Mouse (Mus musculus) gastrocnemius, postnatal 14 days (tissue): ENCODE measurements around the gene Gm44503. TPM values are rescaled to one million over a fixed set of nuclear protein-coding genes. Genes with fewer than 3 reads are reported as not detected.

ENCODE experiments used
- DNase-seq: peaks from one replicate; pipeline ENCODE4 v3.0.0; 2021; ENCODE audit warnings: mixed read lengths
- intact Hi-C: fragments of 180-260 bp; cut with DNase I; formaldehyde crosslinking; loops from one replicate; pipeline ENCODE4 v1.15.1; 2025; ENCODE audit warnings: low total_unique reads
- total RNA-seq, 2 experiments: library from RNA; stranded (reverse); gene quantifications; 2 replicates each; pipeline ENCODE4 v1.2.3; 2021

Gene Gm44503
- total RNA-seq, 2 experiments from 2014 or later: not detected

DNA sequence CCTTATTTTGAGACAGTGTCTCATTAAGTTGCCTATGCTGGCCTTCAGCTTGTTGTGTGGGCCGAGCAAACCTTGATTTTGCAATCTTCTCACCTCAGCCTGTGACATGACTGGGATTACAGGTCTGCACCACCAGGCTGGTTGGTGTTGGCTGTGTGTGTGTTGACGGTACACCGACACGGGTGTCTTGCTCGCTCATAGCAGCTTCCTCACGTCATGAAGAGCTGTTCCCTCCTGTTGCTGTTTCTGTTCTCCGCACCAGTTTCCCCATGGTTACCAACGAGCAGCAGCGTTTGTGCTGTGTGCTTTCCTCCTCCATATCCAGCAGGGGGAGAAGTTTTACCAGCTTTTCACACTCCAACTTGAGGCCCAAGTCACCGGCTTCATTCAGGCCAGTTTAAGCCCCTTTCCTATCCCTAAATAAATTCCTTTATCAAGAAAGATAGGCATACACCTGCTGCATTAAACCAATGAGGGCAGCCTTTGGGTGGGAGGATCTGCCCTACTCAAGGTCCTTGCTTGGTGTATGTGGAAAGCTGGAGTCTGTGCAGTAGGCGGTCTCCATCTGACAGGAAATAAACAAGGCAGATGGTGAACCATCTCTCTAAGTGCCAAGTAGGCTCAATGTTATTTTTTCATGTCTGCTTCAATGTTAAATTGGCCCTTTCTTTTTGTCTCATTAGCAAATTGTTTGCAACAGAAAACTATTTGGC lies 9.9 kb downstream of the Gm44503 start:
- intact Hi-C loops: loop anchor here (10.0 kb wide), 1 partner anchor 126 kb away; no protein-coding TSS in a partner anchor
- DNase-seq: no peak

GRCm38 (mm10) chr9:72969874-72970273 lies 11.2 kb downstream of the Gm44503 start:
- intact Hi-C loops: loop anchor here (10.0 kb wide), 1 partner anchor 125 kb away; no protein-coding TSS in a partner anchor
- no peak for DNase-seq

DNA sequence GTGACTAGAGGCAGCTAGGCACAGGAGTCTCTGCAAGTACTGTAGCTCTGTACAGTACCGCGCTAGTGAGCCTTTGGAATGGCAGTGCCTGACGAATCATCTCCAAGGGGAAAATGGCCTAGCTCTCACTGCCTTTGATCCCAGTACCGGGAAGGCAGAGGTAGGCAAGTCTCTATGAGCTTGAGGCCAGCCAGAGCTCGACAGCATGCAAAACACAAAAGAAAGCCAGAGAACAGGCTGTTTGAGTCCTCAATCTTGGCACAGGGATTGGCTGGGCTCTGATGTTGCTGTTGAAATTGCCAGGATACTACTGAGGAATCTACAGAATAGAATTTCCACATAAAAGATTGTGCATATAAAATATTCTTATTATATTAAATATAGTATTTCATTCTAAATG lies 13.8 kb downstream of the Gm44503 start:
- intact Hi-C loops: no loop called here
- no peak for DNase-seq

- no peak for DNase-seq
- intact Hi-C loops: no loop called here
These were observed 14.3 kb downstream of the Gm44503 start for GRCm38 (mm10) chr9:72972984-72973383.

GRCm38 (mm10) chr9:72974734-72975133 lies 16.1 kb downstream of the Gm44503 start:
- intact Hi-C loops: no loop called here
- no peak for DNase-seq

- DNase-seq: no peak
- intact Hi-C loops: no loop called here
These were observed 16.6 kb downstream of the Gm44503 start for GRCm38 (mm10) chr9:72975242-72975641.

- no peak for DNase-seq
- intact Hi-C loops: no loop called here
These were observed 24.4 kb downstream of the Gm44503 start for GRCm38 (mm10) chr9:72983066-72983465.

DNA sequence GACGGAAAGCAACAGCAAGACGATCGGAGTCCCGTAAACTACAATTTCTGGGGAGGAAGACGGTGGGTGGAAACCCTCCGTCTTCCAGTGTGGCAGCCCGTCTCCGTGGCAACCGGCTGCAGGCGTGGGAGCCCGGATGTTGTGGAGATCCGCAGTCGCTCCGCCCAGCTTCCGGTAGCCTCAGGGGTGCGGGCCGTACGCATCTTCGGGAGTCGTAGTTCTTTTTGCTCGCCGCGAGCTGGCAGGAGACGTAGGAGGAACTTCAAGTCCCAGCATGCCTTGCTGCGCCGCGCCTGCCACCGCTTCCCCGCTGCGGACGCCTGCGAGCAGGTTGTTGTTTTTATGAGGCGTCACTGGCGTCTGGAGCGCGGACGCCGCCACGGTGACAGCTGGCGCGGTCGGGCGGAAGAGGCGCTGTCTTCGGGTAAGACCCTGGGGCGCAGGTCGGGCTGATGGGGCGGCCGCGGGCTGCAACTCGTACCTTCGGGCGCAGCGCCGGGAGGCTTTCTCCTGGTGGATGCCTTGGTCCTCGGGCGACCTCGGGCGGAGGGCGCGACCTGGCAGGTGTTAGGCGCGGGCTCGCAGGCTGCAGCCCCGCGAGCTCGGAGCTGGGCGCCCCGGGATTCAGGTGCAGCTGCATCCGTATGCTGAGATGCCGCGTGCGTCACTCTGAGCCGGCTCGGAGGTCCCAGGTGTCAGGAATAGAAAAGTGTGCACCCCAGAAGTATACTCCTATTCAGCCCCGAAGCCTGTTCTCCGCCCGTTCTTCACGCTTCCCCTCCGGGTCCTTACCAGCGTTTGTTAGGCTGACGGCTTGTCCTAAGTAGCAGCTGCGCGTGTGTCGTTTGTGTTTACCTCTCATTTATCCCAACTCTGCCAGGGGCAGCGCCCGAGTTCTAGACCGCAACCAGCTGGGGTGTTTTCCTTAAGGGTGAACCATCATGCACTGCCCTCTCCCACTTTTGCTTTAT lies 26.9 kb downstream of the Gm44503 start, which contains the start of the genes Ccpg1os and Ccpg1:
TSS of gene Ccpg1os (minus strand) at position 133 of the 971 bp plus-strand sequence.
TSS of gene Ccpg1 (plus strand) at position 180 of the 971 bp plus-strand sequence.
- intact Hi-C loops: no loop called here
- peak; percentile 97 for DNase-seq

GRCm38 (mm10) chr9:72987703-72988102 lies 29.1 kb downstream of the Gm44503 start:
- no peak for DNase-seq
- intact Hi-C loops: no loop called here

DNA sequence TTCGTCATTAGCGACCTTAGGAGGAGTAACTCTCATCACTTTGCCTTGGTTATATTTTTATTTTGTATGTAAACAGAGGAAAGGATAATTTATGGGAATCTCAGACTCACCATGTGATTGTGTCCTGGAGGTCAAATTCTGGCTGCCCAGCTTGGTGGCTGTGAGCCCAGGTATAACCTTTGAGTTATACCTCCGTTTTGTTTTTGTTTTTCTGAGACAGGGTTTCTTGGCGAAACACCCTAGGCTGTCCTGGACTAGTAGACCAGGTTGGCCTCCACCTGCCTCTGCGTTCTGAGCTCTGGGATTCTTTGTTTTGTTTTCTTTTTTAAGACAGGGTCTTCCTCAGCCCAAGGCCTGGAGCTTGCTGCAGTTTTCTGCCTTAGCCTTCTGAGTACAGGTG lies 30.1 kb downstream of the Gm44503 start:
- intact Hi-C loops: no loop called here
- DNase-seq: no peak

- DNase-seq: no peak
- intact Hi-C loops: no loop called here
These were observed 32.8 kb downstream of the Gm44503 start for GRCm38 (mm10) chr9:72991420-72991819.

DNA sequence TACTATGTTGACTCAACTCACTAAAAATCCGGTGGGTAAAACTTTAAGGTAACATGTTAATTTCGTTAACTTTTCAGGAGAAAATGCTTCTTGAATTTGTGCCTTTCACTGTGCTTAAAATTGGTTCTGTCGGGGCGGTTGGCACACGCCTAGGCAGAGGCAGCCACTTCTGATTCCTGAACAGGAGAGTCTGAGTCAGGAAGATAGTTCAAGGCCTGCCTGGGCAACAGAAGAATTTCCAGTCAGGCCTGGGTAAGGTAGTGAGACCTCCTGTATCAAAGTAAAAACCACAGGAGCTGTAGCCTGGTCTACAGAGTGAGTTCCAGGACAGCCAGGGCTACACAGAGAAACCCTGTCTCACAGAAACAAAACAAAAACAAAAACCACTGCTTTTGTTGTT lies 33.9 kb downstream of the Gm44503 start:
- intact Hi-C loops: no loop called here
- no peak for DNase-seq

DNA sequence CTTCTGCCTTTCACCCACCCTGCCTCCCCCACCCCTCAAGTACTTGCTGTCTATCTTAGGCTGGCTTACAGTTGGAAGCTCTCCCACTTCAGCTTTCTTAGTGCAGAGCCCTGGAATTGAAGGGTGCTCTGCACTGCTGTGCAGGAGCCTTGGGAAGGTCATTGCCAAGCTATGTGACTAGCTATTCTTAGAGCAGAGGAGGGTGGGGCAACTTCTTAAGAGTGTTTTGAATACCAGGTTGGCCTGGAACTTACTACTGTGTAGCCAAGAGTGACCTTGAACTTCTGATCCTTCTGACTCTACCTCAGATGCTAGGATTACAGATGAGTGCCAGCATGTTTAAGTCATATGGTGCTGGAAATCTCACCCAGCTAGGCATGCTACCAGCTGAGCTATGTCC lies 37.5 kb downstream of the Gm44503 start:
- intact Hi-C loops: no loop called here

GRCm38 (mm10) chr9:72996806-72997205 lies 38.2 kb downstream of the Gm44503 start:
- DNase-seq: no peak
- intact Hi-C loops: no loop called here

More for the DNA sequence above, 37.5 kb downstream of the Gm44503 start:
- DNase-seq: no peak

DNA sequence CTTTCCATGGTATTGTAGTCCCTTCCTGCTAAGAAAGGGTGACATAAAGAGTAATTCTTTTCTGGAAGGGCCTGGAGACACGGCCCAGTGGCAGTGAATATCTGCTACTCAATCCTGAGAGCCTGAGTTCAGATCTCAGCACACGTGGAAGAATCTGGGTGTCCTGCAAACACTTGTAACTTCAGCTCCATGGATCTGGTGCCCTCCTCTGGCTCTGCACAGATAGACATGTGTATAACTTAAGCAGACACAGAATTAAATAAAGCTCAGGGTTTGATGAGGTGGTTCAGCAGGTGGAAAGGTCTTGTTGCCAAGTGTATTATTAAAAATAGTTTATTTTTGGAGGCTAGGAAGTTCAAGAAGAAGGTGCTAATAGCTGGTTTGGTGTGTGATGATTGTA lies 41.8 kb downstream of the Gm44503 start:
- intact Hi-C loops: no loop called here
- no peak for DNase-seq

DNA sequence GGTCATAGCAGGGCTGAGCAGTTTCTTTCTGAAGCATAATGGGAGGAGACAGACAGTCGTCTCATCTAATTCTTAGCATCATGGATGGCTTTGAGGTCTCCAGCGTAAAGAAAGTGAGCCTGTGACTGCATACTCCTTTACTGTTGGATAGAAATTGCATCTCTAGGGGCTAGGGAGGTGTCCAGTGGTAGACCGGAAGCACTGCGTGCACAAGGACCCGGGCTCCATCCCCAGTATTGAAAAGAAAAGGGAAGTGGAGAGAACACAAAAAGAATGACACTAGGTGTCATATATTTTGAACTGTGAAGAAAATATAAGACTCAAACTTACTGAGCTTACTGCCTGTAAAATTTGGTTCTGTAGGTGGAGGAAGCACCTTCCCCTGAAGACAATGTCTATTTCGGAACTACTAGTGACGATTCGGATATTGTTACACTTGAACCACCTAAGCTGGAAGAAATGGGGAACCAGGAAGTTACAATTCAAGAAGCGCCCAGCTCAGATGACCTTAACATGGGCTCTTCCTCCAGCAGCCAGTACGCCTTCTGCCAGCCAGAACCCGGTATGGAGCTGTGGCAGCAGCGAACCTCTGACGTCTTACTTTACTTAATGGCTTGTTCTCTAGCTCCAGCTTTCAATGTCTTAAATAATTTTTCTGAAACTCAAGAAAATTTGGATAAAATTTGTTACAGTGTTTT lies 42.8 kb downstream of the Gm44503 start:
- no peak for DNase-seq
- intact Hi-C loops: no loop called here

GRCm38 (mm10) chr9:73002177-73002576 lies 43.5 kb downstream of the Gm44503 start:
- DNase-seq: no peak
- intact Hi-C loops: no loop called here

DNA sequence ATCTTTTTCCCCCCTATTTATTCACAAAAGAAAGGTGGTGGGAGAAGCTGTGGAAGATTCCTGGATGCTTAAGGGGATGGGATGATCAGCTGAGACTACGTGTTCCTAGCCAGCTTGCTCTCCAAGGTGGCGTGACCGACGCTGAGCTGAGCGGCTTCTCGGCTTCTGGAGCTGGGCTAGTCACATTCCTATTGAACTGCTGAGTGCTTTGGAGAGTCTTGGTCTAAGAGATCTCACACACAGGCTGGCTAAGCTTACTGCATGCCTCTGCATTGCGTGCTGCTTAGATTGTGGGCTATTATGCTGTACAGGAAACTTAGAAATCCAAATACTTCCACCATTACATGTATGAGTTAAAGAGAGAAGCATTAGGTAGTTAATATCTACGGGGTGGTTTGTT lies 45.4 kb downstream of the Gm44503 start:
- intact Hi-C loops: no loop called here
- DNase-seq: no peak

- intact Hi-C loops: no loop called here
These were observed 46.5 kb downstream of the Gm44503 start for GRCm38 (mm10) chr9:73005106-73005505.

DNA sequence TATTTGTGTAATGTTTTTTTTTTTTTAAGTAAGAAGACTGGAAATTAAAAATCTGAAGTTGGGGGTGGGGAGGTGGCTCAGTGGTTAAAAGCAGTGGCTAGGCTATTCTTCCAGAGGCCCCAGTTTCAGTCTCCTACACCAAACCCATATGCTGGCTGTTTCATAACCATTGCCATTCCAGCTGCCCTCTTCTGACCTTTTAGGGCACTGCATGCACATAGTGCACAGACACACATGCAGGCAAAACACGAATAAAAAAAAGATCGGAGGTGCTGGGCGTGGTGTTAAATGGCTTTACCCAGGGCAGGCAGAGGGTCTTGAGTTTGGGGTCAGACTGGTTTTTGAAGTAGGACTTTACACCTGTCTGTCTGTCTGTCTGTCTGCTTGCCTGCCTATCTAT lies 47.5 kb downstream of the Gm44503 start:
- DNase-seq: no peak

More at GRCm38 (mm10) chr9:73005106-73005505, 46.5 kb downstream of the Gm44503 start:
- DNase-seq: no peak

More for the DNA sequence above, 47.5 kb downstream of the Gm44503 start:
- intact Hi-C loops: no loop called here
